Mouse (Mus musculus) right cerebral cortex, adult 2 months (tissue): ENCODE data around the gene Slc25a19.
A peak's percentile ranks its signal among the peaks of the same experiment; 100 is the strongest.

Experiments
- DNase-seq, 2 experiments: peaks; one replicate each; pipeline ENCODE4 v3.0.0; 2021 to 2022; ENCODE audit warnings: low spot score in 2 of 2

Slc25a19 gene

DNA sequence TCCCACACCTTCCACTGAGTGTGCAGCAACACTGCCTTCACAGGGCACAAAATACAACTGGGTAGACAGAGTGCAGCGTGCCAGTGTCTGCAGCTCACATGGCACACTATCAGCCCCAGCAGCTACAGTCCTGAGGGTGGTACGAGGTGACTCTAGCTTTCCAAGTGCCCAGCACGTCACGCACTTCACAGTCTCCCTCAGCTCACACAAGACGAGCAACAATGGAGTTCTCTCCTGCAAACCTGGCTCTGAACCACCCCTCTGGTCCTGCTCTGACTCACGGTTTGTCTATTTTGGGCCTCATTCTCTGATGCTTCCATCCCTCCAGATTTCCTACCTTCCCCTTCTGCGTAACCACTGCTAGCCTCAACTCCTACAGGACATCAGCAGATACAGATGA is 28.4 kb downstream of the Slc25a19 start:
- peak; percentile 51 to 63 for DNase-seq

GRCm38 (mm10) chr11:115598309-115598708 is 29.8 kb downstream of the Slc25a19 start:
- no peak for DNase-seq

- no peak for DNase-seq
Measured at GRCm38 (mm10) chr11:115595209-115595608, 32.9 kb downstream of the Slc25a19 start.

DNA sequence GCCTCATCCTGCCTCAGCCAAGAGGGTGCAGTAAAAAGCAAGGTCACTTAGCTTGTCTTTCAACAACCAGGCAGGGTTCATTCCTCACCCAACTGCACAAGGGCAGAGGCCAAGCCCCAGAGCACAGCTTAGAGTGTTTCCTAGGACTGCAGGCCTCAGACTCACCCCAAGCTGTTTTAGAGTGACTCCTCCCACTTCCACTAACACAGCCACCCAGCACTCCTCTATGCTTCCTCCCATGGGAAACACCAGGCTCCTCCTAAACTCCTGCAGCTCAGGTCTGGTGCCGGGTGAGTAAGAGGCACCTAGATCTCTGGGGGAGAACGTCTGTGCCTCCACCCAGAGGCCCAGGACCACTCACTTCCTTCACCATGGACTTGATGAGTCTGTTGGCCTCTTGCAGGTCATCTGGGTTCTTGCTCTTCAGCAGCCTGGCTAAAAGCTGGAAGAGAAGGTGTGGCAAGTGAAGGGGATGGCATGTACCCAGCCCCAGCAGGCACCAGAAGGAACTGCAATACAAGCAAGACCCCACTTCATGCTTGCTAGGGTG is 37.5 kb downstream of the Slc25a19 start:
- no peak for DNase-seq

DNA sequence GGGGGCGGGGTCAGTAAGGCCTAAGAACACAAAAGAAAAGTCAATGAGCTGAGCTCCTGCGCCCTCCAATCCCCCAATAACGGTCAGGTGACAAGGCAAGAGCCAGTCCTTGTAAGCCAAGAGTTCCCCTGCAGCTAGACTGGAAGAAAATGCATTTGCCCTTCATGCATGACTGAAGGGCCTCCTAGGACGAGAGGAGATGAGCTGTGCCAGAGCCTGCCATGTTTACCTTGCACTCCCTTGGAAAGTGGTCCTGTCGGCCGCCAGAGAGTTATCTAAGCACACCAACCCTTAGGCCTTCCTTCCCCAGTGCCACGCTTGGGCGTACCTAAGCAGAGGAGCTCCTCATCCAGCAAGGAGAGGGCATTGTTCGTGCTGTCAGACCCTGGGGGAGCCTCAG is 40.1 kb downstream of the Slc25a19 start:
- DNase-seq: no peak

DNA sequence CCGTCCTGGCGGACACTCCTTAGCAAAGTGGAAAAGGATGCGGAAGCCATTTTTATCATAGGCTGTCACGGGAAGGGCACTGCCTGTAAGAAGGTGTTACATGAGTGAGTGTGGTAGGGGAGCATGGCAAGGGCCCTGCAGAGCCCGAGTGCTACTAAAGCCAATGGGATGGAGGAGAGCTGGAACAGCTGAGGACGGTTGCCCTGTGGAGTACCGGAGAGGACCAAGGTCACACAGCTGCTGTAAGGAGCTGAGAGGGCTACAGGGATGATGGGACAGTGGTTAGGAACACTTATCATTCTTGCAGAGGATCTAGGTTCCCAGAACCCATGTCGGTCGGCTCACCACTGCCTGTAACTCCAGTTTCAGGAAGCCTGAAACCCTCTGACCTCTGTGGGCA is 41.7 kb downstream of the Slc25a19 start:
- DNase-seq: no peak

DNA sequence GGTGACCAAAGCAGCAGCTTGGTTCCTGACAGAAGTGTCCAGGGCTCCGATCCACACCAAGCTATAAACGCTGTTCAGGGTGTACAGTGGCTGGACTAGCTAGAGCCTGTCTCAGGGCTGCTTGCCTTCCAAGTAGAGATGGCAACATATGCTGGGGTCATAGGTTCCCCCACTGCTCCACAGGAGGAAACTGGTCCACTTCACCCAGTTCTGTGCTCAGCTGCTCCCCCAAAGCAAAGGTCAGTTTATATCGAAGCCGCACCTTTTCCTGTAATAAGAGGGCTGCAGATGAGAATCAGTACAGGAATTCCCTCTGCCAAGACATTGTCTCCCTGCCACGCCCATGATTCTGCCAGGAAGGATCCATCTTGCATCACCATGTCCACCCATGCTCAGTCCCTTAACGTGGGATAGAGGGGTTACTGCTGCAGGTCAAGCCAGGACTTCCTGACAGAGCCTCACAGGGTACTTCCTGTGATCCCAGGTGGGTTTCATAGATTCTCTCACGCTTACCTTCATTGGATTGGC is 42.5 kb downstream of the Slc25a19 start:
- no peak for DNase-seq

DNA sequence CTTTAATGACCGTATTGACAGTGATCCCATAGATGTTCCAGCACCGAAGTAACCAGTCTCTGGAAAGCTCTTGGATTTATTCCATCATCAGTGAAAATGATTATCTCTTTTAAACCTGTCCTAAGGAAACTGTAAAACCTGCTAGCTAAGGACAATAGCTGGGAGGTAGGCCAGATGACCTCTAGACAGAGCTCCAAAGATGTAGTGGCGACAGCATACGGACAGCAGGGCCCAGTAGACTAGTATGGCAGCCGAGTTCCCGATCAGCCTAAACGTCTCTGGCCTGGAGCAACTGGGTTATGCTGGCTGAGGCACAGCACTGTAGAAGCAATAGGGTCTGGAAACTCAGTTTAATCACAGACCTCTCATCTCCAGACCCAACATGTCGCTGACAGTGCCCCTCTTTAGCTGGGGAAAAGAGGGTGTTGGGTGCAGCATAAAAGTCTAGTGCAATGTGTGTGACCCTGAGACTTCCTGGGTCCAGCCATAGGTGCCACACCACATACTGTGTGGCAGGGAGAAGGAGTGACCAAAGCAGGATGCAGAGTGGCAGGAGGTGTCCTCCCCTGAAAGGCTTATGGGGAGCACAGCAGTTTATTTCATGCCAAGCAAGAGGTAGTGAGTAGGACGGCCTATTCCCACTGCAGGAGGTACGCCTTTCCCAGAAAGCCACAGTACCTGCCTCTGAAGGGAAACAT is 43.6 kb downstream of the Slc25a19 start:
- no peak for DNase-seq

GRCm38 (mm10) chr11:115582913-115583606 is 45.0 kb downstream of the Slc25a19 start:
- DNase-seq: no peak

- DNase-seq: no peak
Measured at GRCm38 (mm10) chr11:115579080-115579479, 49.0 kb downstream of the Slc25a19 start.

DNA sequence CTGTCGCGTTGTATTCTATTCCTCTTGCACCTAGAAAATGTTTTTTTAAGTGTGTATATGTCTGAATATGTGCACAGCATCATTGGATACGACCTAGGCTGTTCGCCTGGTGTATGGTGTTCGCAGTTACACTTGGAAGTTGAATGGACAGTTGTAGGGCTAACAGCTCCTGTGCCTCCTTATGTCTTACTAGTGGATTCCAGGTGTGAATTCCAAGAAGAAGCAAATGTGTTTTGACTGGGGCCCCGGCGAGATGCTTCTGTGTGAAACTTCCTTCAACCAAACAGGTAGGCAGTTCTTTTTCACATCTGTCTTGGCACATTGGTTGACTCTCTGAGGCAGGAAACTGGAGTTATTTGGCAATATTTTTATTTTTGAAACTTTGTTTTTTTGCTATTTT is 63.1 kb downstream of the Slc25a19 start:
- no peak for DNase-seq
